In genomic region chr19:46444209-46444608, GRCm38 (mm10) we compare ENCODE assay signal across 8 mouse cellular contexts. TPM values are rescaled to one million over a fixed set of nuclear protein-coding genes. Genes with fewer than 3 reads are reported as not detected.
DNase-seq lines count a peak whose midpoint lies in the region; ATAC-seq and TF ChIP-seq lines count a peak whose summit lies in the region.

No protein-coding gene starts in this region.

- peak overlapping the region; percentile 60; the same call in 1 of the 2 replicates for H3K27ac ChIP-seq in hindbrain, embryonic 13.5 days

- H3K9ac ChIP-seq in hindbrain, embryonic 13.5 days: no peak overlapping the region

- peak; percentile 55 for ATAC-seq in Patski
- peak; percentile 62 for ATAC-seq in hindbrain, embryonic 13.5 days (ENCODE audit: low FRiP score)

- CTCF ChIA-PET in Patski (lab: Charles Lee): interaction anchor here (0.6 to 5.2 kb wide), 12 partner anchors 9 to 189 kb away, joined by 3 to 41 read pairs (median 5); partner anchors contain the start of gene Sufu

- H3K4me1 ChIP-seq in hindbrain, embryonic 13.5 days (replicated peaks): peaks cover 43% of the 10 kb centered on the region

- H3K36me3 ChIP-seq in hindbrain, embryonic 13.5 days: no peaks in the 10 kb centered on the region

- no peaks in the 10 kb centered on the region for H3K27me3 ChIP-seq in Patski
- no peaks in the 10 kb centered on the region for H3K27me3 ChIP-seq in hindbrain, embryonic 13.5 days

- H3K9me3 ChIP-seq in hindbrain, embryonic 13.5 days: no peaks in the 10 kb centered on the region

- POLR2A ChIA-PET in Patski (lab: Charles Lee): interaction anchor here (0.7 to 1.6 kb wide), 4 partner anchors 8 to 48 kb away, joined by 3 to 4 read pairs (median 4); partner anchors contain the start of gene Sufu

- no peak overlapping the region for H3K4me2 ChIP-seq in hindbrain, embryonic 13.5 days

- no peak overlapping the region for H3K4me3 ChIP-seq in hindbrain, embryonic 13.5 days

- WGBS in hindbrain, embryonic 13.5 days: 6% methylated on average over 6 of the region's 6 CpGs

- in situ Hi-C loops in Patski (cut with MboI; ENCODE audit: low pct_unique_long_range_greater_than_20kb): no loop called here

- peak; percentile 92 for TF ChIP-seq CTCF in Patski (IDR thresholded peaks at IDR 0.05)

- peak; percentile 55 for DNase-seq in Patski (ENCODE audit: low read depth, low spot score)
- peak; percentile 93 to 94 for DNase-seq in cerebellum, postnatal 10 days
- DNase-seq in frontal cortex, postnatal 14 days (ENCODE audit: low spot score in 2 of 2): peak; percentile 62 to 70
- DNase-seq in layer of hippocampus, postnatal 14 days (ENCODE audit: low spot score in 2 of 2): peak; percentile 86 to 92
- peak; percentile 88 for DNase-seq in lung, postnatal 14 days
- peak; percentile 85 for DNase-seq in retina, postnatal 7 days (ENCODE audit: low read depth, low spot score)
- DNase-seq in urinary bladder, postnatal 14 days (ENCODE audit: low spot score): peak; percentile 80

RNA-seq across cellular contexts. Expression of gene Sufu, which starts 47.5 kb away (rescaled TPM):
- polyA plus RNA-seq in Patski (2021): 35.2 TPM
- polyA plus RNA-seq in hindbrain, embryonic 13.5 days (2015; fragmentation: Nextera tagmentation; extraction: Ambion mirVana): 25.0 and 26.3 TPM in 2 replicates
- 10 to 100 TPM; 21.1 to 23.8 TPM for total RNA-seq in layer of hippocampus, postnatal 14 days (2021)

RNA-seq across cellular contexts. Expression of gene Actr1a, which starts 48.7 kb away (rescaled TPM):
- 159 TPM for polyA plus RNA-seq in Patski (2021)
- 310 and 317 TPM in 2 replicates for polyA plus RNA-seq in hindbrain, embryonic 13.5 days (2015; fragmentation: Nextera tagmentation; extraction: Ambion mirVana)
- 100 to 1,000 TPM; 207 to 220 TPM for total RNA-seq in layer of hippocampus, postnatal 14 days (2021)

RNA-seq across cellular contexts. Expression of gene Trim8, which starts 57.3 kb away (rescaled TPM):
- polyA plus RNA-seq in Patski (2021): 89.9 TPM
- polyA plus RNA-seq in hindbrain, embryonic 13.5 days (2015; fragmentation: Nextera tagmentation; extraction: Ambion mirVana): 29.7 and 31.6 TPM in 2 replicates
- 100 to 1,000 TPM in 1 of 2 experiments, 10 to 100 TPM in 1; 98.9 to 110 TPM for total RNA-seq in layer of hippocampus, postnatal 14 days (2021)
